Mouse (Mus musculus) c-Kit-positive CD71-negative TER-119-negative erythroid progenitor cells, embryonic 14.5 days (primary cell): ENCODE measurements around the gene Ptgdr2.

Source experiments
- DNase-seq: peaks from one replicate; pipeline ENCODE4 v3.0.0-alpha.2; 2013; ENCODE audit warnings: low read depth

Gene Ptgdr2

DNA sequence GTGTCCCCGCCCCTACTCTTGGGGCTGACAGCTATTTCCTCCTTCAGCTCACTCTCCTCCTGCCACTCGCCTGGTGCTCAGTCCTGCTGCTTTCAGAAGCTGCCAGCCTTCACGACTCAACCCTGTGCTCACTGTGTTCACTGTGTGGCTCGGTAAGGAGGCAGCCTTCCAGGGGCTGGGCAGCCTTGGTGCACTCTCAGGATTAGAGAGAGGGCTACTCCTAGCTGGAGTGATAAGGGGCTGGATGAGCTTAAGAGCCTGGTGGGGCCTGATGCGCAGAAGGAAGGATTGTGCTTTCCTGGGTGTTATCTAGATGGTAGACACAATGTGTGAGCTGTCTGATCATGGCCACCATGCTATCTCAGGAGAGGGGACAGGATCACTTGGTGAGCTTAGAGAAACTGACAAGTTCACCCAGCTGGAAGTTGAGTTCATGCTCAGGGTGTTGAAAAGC lies at the start of gene Ptgdr2:
Ptgdr2 (plus strand) TSS at position 51 of the 454 bp plus-strand sequence.
- DNase-seq = no peak

DNA sequence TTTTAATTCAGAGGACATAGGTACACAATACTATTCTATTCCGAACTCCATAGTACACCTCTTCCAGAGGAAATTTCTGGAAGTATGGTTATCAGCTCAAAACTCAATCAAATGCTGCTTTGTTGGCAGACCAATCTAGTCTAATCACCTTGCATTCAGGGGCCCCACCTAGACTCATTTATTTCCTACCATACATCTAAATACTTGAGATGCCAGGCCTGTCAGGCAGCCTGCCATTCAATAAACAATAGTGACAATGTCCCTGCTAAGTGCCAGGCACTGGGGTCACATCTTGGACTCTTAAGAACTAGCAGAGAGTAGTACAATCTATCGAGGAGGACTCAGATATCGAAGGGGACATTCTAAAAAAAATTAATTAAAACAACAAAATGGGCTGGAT lies 44.8 kb upstream of the Ptgdr2 start:
- no peak for DNase-seq

DNA sequence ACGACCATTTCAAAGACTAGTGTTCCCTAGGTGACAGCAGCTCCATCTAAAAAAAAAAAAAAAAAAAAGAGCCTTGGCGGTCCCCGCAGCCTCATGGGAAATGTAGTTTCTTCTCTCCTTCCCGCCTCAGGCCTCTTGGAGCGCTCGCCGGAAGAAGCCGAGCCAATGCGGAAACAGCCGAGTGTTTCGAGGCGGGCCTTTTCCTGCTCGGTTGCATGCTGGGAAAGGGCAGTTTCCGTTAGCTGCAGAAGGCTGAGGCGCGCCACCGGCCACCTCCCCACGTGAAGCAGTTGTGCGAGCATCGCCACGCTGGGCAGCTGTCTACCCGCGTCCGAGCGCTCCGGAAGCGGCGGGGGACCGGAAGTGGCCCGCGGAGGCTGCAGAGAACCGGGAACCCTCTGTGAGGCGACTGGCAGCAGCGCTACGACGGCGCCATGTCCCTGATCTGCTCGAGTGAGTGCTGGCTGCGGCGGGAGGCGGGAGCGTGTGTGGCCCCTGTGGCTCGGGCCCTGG lies 41.9 kb upstream of the Ptgdr2 start, which contains the start of gene Prpf19:
Prpf19 (plus strand) TSS at position 216 of the 513 bp plus-strand sequence.
- peak; percentile 94 for DNase-seq

DNA sequence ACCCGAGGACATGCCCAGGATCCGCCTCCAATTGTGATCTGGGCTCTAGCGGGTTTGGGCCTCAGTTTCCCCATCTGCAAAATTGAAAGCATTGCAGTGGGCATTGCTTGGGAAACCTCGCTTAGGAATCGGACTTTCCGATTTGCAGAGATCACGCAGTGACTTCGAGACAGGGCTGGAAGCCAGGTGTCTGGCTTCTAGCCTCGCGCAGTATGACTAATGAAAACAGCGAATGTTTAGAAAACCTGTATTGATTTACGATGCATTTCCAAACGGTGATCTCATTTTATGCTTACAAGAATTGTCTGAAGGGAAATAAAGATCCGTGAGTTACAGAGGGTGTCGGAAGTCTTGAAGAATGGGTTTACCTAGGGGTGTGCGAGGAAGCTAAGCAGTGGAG lies 41.3 kb upstream of the Ptgdr2 start:
- DNase-seq = no peak

DNA sequence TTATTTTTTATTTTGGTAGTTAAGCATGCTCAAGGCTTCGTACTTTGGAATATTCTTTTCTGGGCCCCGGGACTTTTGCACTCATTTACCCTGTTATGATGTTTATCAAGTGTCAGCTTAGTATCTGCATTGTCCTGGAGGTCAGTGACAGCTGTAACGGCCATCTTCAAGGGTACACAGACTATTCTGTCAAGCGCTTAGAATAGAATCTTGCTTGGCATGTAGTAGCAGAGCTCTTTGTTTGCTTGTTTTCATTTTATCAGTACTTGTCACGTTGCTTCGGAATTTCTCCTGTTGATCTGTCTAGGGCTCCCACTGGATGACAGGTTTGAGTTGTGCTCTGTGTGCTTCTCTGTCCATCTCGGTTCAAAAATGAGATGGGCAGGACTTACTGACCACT lies 40.1 kb upstream of the Ptgdr2 start:
- no peak for DNase-seq

DNA sequence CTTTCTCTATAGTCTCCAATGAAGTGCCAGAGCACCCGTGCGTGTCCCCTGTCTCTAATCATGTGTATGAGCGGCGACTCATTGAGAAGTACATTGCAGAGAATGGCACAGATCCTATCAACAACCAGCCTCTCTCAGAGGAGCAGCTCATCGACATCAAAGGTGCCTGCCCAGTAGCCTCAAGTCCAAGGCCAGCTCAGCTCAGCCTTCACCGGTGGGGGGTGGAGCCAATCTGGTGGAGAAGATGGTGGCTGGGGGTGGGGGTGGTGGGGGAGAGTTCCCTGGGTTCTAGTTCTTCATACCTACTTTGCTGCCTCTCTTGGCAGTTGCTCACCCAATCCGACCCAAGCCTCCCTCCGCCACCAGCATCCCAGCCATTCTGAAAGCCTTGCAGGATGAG lies 39.5 kb upstream of the Ptgdr2 start:
- DNase-seq = no peak

DNA sequence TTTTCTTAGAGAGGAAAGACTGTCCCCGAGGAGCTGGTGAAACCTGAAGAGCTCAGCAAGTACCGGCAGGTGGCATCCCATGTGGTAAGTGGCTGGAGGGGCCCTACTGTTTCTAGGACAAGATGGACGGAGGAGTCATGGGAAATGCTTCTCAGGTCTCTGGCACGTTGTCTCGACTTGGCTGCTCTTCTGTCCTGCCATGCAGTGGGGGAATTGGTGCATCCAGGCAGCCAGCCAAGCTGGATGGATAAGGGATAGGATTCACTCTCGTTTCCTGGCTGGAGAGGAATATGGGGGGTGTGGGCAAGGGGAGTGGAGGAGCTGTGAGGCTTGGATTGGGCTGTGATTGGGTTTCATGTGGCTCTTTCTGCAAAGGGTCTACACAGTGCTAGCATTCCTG lies 36.6 kb upstream of the Ptgdr2 start:
- DNase-seq = no peak

DNA sequence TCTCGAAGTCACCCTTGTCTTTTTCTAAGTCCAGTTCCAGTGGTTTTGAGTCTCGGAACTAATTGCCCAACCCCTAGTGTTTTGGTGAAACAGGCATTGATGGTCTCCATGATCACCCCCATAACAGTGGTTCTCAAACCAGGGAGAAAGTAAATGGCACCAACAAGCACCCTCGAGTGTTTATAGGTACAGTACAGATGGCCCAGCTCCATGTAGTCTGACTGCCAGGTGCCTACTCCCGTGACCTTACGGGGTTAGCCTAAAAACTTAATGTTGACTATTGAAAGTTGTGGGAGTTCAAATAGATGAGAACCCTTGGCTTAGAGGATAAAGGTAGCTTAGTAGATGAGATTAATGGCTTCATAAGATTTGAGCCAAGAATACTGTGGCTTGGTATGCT lies 35.9 kb upstream of the Ptgdr2 start:
- no peak for DNase-seq

DNA sequence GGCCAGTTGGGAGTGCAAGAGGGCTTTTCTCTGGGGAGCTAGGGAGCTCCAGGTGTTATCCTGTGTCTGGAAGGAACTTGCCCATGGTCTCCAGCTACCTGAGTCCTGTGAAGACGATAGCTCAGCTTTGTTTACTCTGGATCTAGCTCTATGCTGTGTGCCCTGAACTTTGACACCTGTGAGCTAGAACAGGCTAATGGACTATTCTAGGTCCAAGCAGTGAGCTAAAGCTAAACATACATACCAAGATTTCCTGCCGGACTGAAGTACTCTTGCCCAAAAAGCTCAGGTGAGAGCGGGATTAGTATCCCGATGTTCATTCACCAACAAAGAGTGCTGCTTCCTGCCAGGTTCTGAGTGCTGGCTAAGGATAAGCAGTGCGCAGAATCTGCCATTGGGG lies 32.4 kb upstream of the Ptgdr2 start:
- DNase-seq = no peak

DNA sequence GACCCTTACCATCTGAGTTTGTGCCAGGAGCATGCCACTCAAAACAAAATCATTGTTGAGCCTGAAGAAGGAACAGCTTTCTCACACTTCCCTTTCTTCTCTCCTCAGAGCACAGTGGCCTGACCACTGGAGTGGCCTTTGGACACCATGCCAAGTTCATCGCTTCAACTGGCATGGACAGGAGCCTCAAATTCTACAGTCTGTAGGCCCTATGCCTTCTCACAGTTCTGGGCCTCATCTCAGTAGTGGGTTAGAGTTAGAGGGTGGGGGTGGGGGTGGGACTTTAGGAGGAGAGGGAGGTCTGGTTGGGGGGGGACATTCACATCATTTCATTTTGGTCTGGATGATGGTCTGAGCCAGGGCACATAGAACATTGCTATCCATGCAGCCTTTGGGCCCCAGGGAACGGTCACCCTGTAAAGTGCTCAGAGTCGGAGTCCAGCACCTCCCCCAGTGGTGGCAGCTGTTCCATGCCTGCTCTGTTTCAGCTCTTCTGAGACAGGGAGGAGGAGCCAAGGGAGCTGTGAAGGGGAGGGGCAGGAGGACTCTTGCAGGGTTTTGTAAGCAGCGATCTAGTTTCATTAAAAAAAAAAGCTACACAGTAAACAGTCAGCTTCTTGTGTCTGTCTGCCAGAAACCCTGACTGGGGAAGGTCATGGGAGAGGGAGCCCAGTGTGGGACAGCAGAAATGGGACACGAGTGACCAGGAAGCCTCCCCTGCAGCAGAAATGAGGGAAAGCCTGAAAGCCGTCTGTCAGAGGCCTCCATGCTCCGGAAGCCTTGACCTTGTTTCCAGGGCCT lies 31.8 kb upstream of the Ptgdr2 start:
- DNase-seq = no peak

DNA sequence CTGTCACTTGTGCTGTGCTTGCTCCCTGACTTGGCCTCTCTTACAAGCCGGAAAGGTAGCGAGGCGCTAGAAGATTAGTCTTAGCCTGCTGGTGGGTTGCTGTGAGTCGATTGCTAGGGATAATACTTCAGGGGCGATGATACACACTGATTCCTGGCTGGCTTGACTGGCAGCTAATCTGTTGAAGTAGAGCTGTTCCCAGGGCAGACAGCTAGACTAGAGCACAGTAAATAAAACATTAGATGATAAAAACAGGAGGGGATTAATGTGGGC lies 31.3 kb upstream of the Ptgdr2 start:
- no peak for DNase-seq

DNA sequence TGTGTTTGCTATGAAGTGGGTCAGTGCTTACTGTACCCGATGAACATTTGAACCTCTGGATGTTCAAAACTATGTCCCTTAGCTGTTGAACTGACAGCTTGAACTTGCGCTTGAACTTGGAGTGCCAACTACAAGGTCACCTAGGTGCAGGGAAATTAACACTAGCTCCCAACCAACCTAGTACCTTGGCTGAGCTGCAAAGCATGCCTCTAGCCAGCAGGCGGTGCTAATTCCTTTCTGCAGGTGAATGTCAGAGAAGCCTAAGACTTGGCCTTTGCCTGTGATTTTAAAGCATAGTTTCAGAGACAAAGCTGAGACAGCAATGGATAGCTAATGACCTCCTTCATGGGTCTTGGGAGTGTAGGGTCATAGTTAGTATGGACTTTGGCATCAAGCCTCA lies 29.1 kb upstream of the Ptgdr2 start:
- peak; percentile 45 for DNase-seq

DNA sequence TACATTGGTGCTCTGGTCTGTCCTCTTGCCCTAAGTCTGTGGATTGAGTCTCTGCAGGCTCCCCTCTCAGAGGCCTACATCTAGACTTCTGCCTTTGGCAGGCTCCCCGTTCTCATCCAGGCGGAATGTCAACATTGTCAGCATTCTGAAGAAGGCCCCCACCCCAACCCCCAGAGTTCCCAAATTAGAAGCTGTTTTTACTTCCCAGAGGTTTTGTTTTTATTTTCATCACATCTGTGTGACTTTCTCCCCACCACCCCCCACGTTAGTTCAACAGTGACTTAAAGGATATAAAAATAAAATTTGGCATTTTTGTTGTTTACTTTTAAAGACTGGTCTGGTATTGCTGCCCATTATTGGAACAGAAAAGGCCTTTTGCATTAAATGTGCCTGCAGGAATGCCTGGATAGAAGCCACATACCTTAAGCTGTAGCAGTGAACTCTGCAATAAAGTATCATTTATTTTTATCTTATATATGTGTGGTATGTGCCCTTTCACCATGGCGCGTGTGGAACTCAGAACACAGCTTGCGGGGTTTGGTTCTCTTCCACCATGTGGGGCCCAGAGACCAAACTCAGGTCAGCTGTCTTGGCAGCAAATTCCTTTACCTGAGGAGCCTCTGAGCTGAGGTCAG lies 27.8 kb upstream of the Ptgdr2 start:
- no peak for DNase-seq

DNA sequence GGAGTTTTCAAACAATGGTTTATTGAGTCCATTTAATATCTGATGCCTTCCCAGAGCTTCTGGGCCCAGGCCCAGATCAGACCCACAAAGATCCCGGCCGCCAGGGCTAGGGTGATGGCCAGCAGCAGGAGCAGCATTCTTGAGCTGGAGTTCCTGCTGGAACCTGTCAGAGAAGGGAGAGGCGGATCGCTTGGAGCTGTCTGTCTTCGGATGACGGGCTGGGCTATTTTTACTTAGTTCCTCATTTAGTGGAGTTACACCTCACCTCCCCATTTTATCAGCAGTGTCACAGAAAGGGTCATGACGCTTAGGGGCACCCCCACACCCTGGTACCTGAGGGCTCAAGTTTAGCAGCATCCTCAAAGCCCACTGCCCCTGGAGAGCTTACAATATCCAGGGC lies 22.7 kb upstream of the Ptgdr2 start:
- DNase-seq = no peak

DNA sequence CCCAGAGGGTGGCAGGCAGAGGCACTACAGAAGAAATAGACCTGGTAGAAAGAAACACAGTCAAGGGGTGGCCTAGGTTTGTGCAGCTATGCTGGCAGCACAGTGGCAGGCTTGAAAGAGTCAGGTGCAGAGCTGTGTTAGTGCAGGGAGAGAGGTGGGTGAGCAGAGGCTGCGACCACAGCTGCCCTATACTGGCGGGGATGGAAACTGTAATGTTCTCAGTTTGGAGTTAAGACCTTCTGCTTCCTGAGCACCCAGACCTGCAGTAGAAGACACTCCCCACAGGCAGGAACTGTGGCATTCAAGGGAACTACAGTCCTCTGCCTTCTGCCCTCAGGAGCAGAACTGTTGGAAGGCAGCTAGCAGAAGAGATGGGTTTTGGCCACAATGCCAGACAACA lies 22.1 kb upstream of the Ptgdr2 start:
- no peak for DNase-seq

DNA sequence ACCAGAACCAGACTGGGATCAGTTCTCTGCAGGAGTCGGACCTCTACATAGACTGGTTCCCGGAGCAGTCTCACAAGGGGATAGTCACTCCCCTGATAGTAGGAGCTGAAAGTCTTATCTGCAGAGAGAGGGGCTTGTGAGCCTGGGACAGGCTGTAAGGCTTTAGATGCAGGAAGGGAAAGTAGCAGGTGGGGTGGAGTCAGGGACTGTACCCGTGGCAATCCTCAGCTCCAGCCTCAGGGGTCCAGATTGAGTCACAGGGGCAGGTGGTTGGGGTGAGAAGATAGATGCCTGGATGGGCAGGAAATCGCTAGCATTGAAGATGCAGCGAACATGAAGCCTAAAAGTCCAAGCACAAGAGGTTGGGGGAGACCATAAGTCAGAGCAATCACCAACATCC lies 20.5 kb upstream of the Ptgdr2 start:
- no peak for DNase-seq

DNA sequence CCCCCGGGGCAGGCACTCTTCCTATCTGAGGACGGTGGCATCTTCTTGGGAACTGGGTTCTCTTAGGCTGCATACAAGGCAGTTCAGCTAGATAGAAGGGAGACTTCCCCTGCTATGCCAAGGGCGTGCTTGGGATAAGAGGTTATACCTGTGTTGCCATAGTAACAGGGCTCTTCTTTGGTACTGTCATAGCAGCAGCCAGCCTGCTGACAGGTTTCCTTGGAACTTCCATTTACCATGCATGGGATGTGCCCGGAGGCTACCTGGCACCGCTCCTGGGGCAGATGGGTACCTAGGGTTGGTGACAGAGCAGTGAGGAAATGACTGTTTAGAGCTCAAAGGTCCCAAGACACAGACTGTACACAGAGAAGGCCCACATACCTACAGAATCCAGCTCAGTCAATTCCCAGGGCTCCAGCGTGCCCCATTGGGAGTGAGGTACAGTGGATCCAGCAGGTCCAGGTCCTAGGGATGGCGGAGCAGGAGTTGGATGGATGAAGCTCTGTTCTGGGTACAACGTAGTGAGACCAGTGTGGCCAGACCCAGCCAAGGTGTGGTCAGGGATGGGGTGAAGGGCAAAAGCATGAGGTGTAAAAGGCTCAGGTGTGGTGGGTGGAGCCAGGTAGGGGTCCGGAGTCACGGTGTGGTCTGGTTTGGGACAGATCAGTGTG lies 18.5 kb upstream of the Ptgdr2 start:
- no peak for DNase-seq

DNA sequence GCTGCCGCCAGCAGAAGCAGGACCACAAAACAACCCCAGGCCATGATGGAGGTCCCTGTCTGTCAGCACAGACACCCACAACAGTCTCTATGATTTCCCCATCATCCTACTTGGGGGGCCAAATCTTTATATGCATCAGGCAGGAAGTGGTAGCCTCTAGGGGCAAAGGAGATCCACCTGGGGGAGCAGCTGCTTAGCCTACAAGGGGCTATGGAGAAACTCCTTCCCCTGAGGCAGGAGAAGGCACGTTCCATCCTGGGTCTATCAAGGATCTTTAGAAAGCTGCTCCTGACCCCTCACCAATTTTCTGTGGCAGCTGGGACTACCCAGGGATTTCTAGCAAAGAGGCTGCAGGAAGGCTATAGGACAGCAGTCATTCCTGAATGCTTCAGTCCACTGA lies 16.4 kb upstream of the Ptgdr2 start, which contains the start of gene Zp1:
Zp1 (minus strand) TSS at position 101 of the 400 bp plus-strand sequence.
- DNase-seq = no peak

DNA sequence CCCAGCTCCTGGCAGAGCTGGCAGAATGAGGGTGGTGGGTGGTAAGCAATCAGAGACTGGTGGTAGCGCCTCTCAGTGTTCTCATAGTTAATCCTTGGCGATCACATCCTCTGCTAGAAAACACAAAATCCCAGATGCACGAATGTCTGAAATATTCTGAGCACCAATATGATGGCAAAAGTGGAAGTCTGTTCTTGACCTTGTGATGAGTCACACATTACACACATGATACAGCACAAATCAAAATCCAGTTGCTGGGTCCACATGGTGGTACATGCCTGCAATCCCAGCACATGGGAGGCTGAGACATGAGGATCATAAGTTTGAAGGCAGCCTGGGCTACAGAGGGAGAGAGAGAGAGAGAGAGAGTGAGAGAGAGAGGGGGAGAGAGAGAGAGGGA lies 15.9 kb upstream of the Ptgdr2 start:
- DNase-seq = no peak

DNA sequence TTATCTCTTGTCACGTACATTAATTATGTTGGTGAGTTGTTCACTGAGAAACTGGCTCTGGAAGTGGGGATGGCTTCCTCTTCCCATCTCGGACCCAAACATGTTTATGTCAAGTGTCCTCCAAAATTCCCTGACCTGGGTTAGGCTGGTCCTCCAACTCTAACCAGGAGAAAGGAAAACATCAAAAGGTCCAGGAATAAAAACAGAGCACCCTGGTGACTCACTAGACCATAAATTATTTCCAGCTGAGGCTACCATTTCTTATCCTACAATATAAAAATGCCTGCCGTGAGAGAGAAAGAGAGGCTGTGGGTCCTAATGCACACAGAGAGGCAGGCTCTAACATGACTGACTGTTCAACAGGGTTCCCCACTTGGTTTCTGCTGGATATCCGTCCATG lies 12.7 kb upstream of the Ptgdr2 start:
- DNase-seq = no peak

DNA sequence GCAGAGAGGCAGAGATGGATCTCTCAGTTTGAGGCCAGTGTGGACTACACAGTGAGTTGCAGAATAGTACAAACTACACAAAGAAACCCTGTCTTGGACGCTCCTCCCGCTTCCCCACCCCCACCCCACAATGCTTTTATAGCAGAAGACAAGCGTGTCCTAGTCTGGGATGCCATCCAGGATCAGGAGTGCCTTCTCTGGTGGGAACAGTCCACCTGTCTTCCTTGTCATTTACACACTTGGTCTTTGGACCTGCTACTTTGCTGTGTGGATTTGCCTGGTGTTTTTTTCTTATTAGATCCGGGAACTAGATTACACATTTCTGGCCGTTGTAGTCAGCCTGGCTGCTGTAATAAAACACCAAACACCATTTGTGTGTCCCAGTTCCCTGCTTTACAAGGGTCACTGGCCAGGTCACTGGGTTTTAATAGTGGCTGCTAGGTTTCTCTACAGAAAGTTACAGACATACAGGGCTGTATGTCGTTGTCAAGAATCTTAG lies 10.8 kb upstream of the Ptgdr2 start:
- no peak for DNase-seq

DNA sequence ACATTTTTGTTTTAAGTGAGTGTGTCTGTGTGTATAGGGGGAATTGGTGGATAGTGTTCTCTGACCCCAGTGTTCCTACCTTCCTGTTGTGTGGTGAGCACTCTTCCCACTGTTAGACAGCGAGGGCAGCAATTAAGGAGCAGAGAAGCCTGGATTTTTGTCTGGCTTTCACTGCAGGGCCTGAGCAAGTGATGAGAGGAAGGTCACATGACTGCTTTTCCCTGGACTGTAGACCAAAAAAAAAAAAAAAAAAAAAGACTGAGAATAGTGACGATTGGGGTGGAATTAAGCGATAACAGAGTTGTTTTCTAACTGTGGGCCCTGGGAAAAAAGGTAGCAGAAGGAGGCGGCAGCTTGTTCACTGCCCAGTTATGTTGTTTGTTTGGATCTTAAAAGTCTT lies 10.3 kb upstream of the Ptgdr2 start:
- DNase-seq = no peak

DNA sequence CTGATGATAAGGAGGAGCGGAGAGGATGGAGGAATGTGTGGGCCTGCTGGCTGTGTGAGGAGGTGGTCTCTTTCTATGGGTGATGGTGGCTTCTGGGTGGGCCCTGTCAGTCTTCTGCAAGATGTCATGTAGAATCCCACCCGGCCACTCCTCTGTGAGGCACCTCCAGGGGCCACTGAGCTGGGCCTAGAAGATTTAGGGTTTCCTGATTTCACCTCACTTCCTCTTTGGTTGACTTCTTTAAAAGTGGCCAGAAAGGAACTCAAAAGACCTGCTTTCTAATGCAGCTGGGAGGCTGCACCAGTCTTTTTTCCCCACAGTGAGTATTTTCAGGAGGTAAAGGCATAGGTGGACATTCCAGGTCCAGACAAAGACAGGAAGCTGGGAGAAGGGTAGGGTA lies 6.3 kb upstream of the Ptgdr2 start:
- DNase-seq = no peak
